Mouse (Mus musculus): ENCODE data around the gene Cnot8. TPM values are rescaled to one million over a fixed set of nuclear protein-coding genes. Genes with fewer than 3 reads are reported as not detected.

Gene Cnot8
- polyA plus RNA-seq, 1 experiment from 2014 or later: 87.2 TPM

DNA sequence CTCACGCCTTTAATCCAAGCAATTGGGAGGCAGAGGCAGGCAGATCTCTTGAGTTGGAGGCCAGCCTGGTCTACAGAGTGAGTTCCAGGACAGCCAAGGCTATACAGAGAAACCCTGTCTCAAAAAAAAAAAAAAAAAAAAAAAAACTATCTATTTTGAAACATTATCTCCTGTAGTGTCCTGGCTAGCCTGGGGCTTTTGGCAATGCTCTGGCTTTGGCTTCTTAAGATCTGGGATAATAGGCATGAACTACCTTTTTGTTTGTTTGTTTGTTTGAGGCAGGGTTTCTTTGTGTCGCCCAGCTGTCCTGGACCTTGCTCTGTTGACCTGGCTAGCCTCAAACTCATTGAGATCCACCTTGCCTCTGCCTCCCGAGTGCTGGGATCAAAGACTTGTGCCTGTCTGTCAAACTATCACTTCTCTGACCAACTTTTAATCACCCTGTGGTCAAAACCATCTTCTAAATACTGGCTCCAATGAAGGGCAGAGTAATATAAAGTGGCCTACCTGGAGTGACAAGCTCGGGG is 2.7 kb upstream of the Cnot8 start:
- H3K4me3 ChIP-seq (ENCODE audit: low read length): no peak overlapping the region
- H3K4me1 ChIP-seq (replicated peaks; ENCODE audit: control insufficient read depth, insufficient read depth, low read length): peaks cover 10% of the 10 kb centered on the region
- H3K4me2 ChIP-seq (ENCODE audit: low read depth, low read length): no peak overlapping the region
- H3K36me3 ChIP-seq (ENCODE audit: control insufficient read depth, insufficient read depth, low read length): 0 out of 2 replicates have a peak, but pooled peaks cover 2% of the 10 kb centered on the region
- H3K9me3 ChIP-seq (ENCODE audit: control insufficient read depth, low read length): no peaks in the 10 kb centered on the region
- 80% methylated on average over 4 of the region's 4 CpGs for WGBS
- no peak overlapping the region for H3K9ac ChIP-seq (ENCODE audit: low read length)
- H3K27me3 ChIP-seq (ENCODE audit: control insufficient read depth, insufficient read depth, low read depth, low read length): no peaks in the 10 kb centered on the region
- no peak overlapping the region for H3K27ac ChIP-seq (ENCODE audit: low read length)
- no peak for ATAC-seq (ENCODE audit: low read depth)

DNA sequence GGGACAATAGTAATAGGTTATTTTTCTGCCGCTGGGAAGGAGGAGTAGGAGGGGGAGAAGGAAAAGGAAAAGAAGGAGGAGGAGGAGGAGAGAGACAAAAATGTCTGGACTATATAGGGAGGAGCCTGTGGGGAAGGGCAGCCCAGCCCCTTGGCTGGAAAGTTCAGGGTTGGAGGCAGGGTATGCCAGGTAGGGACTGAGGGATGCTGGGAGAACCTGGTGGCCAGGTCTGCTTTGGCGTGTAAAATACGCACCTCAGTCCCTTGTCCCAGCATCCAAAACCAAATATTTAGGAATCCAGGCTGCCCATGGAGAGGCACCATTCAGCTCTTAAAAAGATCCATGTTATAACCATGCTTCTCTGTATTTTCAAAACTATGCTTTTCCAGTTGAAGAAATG is 1.8 kb upstream of the Cnot8 start:
- WGBS: 58% methylated on average over 3 of the region's 3 CpGs
- H3K4me2 ChIP-seq (ENCODE audit: low read depth, low read length): no peak overlapping the region
- H3K36me3 ChIP-seq (ENCODE audit: control insufficient read depth, insufficient read depth, low read length): 0 out of 2 replicates have a peak, but pooled peaks cover 2% of the 10 kb centered on the region
- no peak overlapping the region for H3K4me3 ChIP-seq (ENCODE audit: low read length)
- no peak for ATAC-seq (ENCODE audit: low read depth)
- H3K9me3 ChIP-seq (ENCODE audit: control insufficient read depth, low read length): no peaks in the 10 kb centered on the region
- H3K27ac ChIP-seq (ENCODE audit: low read length): no peak overlapping the region
- no peak overlapping the region for H3K9ac ChIP-seq (ENCODE audit: low read length)
- H3K27me3 ChIP-seq (ENCODE audit: control insufficient read depth, insufficient read depth, low read depth, low read length): no peaks in the 10 kb centered on the region
- peaks cover 10% of the 10 kb centered on the region for H3K4me1 ChIP-seq (replicated peaks; ENCODE audit: control insufficient read depth, insufficient read depth, low read length)

DNA sequence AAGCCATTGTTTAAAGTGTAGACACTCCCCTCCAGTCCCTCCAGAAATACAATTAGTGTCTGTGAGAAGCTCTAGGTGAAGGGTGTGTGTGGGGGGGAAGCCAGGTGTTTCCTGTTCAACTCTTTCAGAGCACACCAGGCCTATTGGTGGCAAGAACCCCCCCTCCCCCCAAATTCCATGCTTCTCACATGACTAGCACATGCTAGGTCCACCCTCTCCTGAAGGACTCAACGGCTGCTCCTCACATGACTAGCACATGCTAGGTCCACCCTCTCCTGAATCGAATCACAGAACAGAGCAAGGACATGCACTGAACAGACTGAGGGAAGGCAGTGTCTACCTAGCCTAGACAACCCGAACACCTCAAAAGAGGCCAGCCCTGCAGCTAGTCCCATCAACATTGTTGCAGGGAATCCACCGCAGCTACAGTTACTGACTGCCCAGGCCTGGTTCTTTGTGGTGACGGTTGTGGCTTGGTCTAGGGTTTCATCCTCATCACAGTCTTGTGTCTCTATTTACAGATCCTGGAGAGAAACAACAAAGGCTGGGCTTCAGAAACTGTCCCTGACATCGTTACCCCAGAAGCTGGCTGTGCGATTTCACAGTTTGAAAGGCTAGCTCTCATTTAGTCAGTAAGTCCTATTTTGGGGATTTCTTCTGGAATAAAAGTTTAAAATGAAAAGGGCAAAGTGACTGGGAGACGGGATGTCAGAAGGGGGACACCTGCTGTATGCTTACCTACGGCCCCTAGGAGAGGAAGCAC is 1.2 kb upstream of the Cnot8 start:
- WGBS: 82% methylated on average over 9 of the region's 9 CpGs
- Histone ChIP-seq H3K9ac (ENCODE audit: low read length) (peak overlapping the region; percentile 69), H3K27ac (ENCODE audit: low read length) (peak overlapping the region; percentile 67), H3K27me3 (ENCODE audit: control insufficient read depth, insufficient read depth, low read depth, low read length) (no peaks in the 10 kb centered on the region), H3K4me1 (replicated peaks; ENCODE audit: control insufficient read depth, insufficient read depth, low read length) (peaks cover 10% of the 10 kb centered on the region), H3K4me2 (ENCODE audit: low read depth, low read length) (peak overlapping the region; percentile 62), H3K36me3 (ENCODE audit: control insufficient read depth, insufficient read depth, low read length) (0 out of 2 replicates have a peak, but pooled peaks cover 2% of the 10 kb centered on the region), H3K9me3 (ENCODE audit: control insufficient read depth, low read length) (no peaks in the 10 kb centered on the region), H3K4me3 (ENCODE audit: low read length) (no peak overlapping the region)
- ATAC-seq (ENCODE audit: low read depth): no peak

DNA sequence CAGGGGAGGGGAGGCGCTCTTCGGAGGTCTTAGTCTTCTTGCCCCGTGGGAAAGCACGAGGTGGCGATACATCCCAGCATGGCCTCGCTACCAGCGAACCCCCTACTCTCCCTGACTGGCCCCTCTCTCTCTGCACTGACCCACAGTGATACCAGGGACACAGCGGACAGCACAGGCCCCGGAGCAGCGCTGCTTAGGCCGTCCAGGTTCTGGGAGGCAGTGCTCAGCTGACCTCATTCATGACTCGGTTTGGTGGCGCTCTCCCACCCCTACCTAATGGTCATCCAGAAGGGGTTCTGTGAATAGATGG is 654 bp upstream of the Cnot8 start:
- H3K36me3 ChIP-seq (ENCODE audit: control insufficient read depth, insufficient read depth, low read length): 0 out of 2 replicates have a peak, but pooled peaks cover 2% of the 10 kb centered on the region
- peak overlapping the region; percentile 41 for H3K4me3 ChIP-seq (ENCODE audit: low read length)
- H3K4me2 ChIP-seq (ENCODE audit: low read depth, low read length): peak overlapping the region; percentile 62
- 56% methylated on average over 13 of the region's 13 CpGs for WGBS
- peak overlapping the region; percentile 69 for H3K9ac ChIP-seq (ENCODE audit: low read length)
- H3K27ac ChIP-seq (ENCODE audit: low read length): peak overlapping the region; percentile 67
- ATAC-seq (ENCODE audit: low read depth): no peak; the same call in none of the 2 replicates
- no peaks in the 10 kb centered on the region for H3K9me3 ChIP-seq (ENCODE audit: control insufficient read depth, low read length)
- no peaks in the 10 kb centered on the region for H3K27me3 ChIP-seq (ENCODE audit: control insufficient read depth, insufficient read depth, low read depth, low read length)
- peaks cover 10% of the 10 kb centered on the region for H3K4me1 ChIP-seq (replicated peaks; ENCODE audit: control insufficient read depth, insufficient read depth, low read length)

DNA sequence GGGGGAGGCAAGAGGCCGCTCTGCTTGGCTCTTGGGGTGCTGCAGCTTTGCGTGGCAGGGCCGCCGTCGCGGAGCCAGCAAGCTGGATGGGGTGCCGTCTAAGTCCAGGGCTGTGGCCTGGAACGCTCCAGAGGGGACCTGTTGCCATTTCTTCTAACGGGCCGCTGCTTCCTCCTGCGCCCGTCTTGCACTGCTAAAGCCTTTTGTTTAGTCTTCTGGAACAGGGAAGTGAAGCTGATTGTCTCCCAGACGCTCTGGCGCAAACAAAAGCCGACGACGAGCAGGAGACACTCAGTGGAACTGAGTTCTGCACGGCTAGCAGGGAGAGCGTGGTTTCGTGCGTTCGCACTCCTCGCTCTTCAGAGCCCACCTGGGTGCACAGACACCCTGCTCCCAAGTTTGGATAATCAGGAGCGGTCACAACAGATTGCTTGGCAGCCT is 418 bp downstream of the Cnot8 start:
- Histone ChIP-seq H3K36me3 (ENCODE audit: control insufficient read depth, insufficient read depth, low read length) (0 out of 2 replicates have a peak, but pooled peaks cover 2% of the 10 kb centered on the region), H3K4me2 (ENCODE audit: low read depth, low read length) (peak overlapping the region; percentile 72), H3K4me3 (ENCODE audit: low read length) (peak overlapping the region; percentile 84), H3K9ac (ENCODE audit: low read length) (peak overlapping the region; percentile 81), H3K4me1 (replicated peaks; ENCODE audit: control insufficient read depth, insufficient read depth, low read length) (peaks cover 10% of the 10 kb centered on the region), H3K27me3 (ENCODE audit: control insufficient read depth, insufficient read depth, low read depth, low read length) (no peaks in the 10 kb centered on the region), H3K27ac (ENCODE audit: low read length) (peak overlapping the region; percentile 89), H3K9me3 (ENCODE audit: control insufficient read depth, low read length) (no peaks in the 10 kb centered on the region)
- ATAC-seq (ENCODE audit: low read depth): no peak; the same call in 1 of the 2 replicates
- under 1% methylated on average over 24 of the region's 24 CpGs for WGBS

DNA sequence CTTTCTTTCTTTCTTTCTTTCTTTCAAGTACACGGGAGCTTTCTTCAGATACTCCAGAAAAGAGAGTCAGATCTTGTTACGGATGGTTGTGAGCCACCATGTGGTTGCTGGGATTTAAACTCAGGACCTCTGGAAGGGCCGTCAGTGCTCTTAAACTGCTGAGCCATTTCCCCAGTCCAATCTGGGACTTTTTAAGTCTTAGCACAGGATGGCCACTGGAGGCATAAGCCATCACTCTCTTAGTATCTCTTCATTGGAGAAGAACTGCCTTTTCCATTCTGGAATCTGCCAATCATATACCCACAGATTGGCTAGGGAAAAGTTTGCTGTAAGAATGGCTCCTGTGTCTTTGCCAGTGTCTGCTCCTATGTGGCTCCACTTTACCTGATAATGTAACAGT is 3.1 kb downstream of the Cnot8 start:
- 47% methylated on average over 3 of the region's 3 CpGs for WGBS
- ATAC-seq (ENCODE audit: low read depth): no peak

DNA sequence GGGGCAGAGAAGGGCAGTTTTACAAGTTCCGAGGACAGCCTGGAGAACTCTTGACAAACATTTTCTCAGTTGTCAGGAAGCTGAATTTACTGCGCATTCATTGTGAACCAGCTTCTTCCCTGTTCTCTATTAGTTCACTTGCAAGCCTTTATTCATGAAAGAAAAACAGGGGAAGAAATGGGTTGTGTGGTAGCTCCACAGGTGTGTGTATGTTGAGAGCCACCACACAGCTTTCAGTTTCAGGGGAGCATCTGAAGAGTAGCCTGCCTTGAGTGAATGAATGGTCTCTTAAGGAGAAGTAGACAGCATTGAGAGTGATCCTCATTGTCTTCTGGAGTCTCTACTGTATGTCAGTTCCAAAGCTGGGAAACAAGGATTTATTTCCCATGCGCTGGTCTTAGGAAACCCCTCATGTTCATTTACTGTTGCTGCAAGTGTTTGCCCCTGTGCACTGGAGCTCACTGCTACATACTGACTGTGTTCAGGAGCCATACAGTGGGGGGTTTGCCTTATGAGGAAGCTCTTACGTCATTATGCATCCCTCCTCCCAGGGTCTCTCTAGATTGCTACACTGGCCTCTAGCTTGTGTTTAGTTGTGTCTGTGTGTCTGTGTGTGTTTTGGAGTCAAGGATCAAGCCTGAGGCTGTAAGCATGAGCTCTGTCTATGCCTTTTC is 3.8 kb downstream of the Cnot8 start:
- no peak for ATAC-seq (ENCODE audit: low read depth)

More for the DNA sequence above, 3.1 kb downstream of the Cnot8 start:
- Histone ChIP-seq H3K36me3 (ENCODE audit: control insufficient read depth, insufficient read depth, low read length) (peaks cover 27% of the 10 kb centered on the region), H3K4me2 (ENCODE audit: low read depth, low read length) (no peak overlapping the region), H3K9me3 (ENCODE audit: control insufficient read depth, low read length) (no peaks in the 10 kb centered on the region), H3K4me3 (ENCODE audit: low read length) (no peak overlapping the region), H3K4me1 (replicated peaks; ENCODE audit: control insufficient read depth, insufficient read depth, low read length) (peaks cover 10% of the 10 kb centered on the region), H3K27ac (ENCODE audit: low read length) (no peak overlapping the region), H3K27me3 (ENCODE audit: control insufficient read depth, insufficient read depth, low read depth, low read length) (no peaks in the 10 kb centered on the region), H3K9ac (ENCODE audit: low read length) (no peak overlapping the region)

DNA sequence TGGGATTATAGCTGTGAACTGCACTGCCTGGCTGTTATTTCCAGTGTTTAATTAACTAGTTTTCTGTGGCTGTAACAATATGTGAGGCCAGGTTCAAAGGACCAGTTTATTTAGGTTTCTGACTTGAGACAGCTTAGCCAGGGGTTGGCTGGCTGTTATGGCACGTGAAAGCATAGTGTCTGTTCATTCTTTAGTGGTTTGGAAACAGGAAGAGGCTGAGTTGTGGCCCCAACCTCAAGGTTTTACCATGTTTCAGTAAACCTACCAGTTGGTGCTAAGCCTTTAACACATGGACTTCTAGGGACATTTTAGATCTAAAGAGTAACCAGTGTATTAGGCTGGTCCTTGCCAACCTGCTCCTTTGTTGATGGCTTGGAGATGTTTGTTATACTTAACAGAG is 12.6 kb downstream of the Cnot8 start:
- Histone ChIP-seq H3K27ac (ENCODE audit: low read length) (no peak overlapping the region), H3K27me3 (ENCODE audit: control insufficient read depth, insufficient read depth, low read depth, low read length) (no peaks in the 10 kb centered on the region), H3K4me1 (replicated peaks; ENCODE audit: control insufficient read depth, insufficient read depth, low read length) (no peaks in the 10 kb centered on the region), H3K4me3 (ENCODE audit: low read length) (no peak overlapping the region), H3K36me3 (ENCODE audit: control insufficient read depth, insufficient read depth, low read length) (peaks cover 61% of the 10 kb centered on the region), H3K9ac (ENCODE audit: low read length) (no peak overlapping the region), H3K9me3 (ENCODE audit: control insufficient read depth, low read length) (no peaks in the 10 kb centered on the region), H3K4me2 (ENCODE audit: low read depth, low read length) (no peak overlapping the region)
- ATAC-seq (ENCODE audit: low read depth): no peak
- WGBS: 69% methylated on average over 1 of the region's 1 CpGs

More for the DNA sequence above, 3.8 kb downstream of the Cnot8 start:
- 80% methylated on average over 4 of the region's 4 CpGs for whole genome bisulfite sequencing
- Histone ChIP-seq H3K27me3 (ENCODE audit: control insufficient read depth, insufficient read depth, low read depth, low read length) (no peaks in the 10 kb centered on the region), H3K27ac (ENCODE audit: low read length) (no peak overlapping the region), H3K4me2 (ENCODE audit: low read depth, low read length) (no peak overlapping the region), H3K36me3 (ENCODE audit: control insufficient read depth, insufficient read depth, low read length) (peaks cover 28% of the 10 kb centered on the region), H3K4me1 (replicated peaks; ENCODE audit: control insufficient read depth, insufficient read depth, low read length) (peaks cover 10% of the 10 kb centered on the region), H3K9ac (ENCODE audit: low read length) (no peak overlapping the region), H3K9me3 (ENCODE audit: control insufficient read depth, low read length) (no peaks in the 10 kb centered on the region), H3K4me3 (ENCODE audit: low read length) (no peak overlapping the region)

DNA sequence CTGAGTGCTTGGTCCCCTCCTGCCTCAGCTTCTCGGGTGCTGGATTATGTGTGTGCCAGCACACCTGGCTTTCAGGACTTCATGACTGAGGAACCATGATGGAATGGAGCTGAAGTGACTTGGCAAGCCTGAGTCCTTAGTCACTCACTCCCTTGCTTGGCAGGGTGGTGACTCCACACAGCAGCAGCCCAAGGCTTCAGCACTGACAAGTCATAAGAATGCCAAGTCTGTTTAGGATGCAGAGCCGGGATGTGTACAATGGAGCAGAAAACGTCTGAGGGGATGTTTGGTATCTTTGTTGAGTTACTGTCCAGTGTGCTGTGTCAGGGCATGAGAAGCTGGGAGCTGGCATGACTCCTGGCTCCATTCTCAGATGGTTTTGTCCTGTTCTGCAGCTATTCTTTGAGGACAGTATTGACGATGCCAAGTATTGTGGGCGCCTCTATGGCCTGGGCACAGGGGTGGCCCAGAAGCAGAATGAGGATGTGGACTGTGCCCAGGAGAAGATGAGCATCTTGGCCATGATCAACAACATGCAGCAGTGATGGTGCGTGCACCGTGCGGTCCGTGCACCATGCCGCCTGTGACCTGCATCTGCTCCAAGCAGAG is 13.2 kb downstream of the Cnot8 start:
- 84% methylated on average over 10 of the region's 10 CpGs for WGBS
- no peaks in the 10 kb centered on the region for H3K27me3 ChIP-seq (ENCODE audit: control insufficient read depth, insufficient read depth, low read depth, low read length)
- no peaks in the 10 kb centered on the region for H3K4me1 ChIP-seq (replicated peaks; ENCODE audit: control insufficient read depth, insufficient read depth, low read length)
- peaks cover 61% of the 10 kb centered on the region for H3K36me3 ChIP-seq (ENCODE audit: control insufficient read depth, insufficient read depth, low read length)
- no peak overlapping the region for H3K9ac ChIP-seq (ENCODE audit: low read length)
- no peak overlapping the region for H3K4me3 ChIP-seq (ENCODE audit: low read length)
- H3K4me2 ChIP-seq (ENCODE audit: low read depth, low read length): no peak overlapping the region
- H3K27ac ChIP-seq (ENCODE audit: low read length): no peak overlapping the region
- no peaks in the 10 kb centered on the region for H3K9me3 ChIP-seq (ENCODE audit: control insufficient read depth, low read length)
- ATAC-seq (ENCODE audit: low read depth): no peak
